Mouse (Mus musculus) liver, embryonic 16.5 days (tissue): ENCODE results near the gene Olfr1223. TPM values are rescaled to one million over a fixed set of nuclear protein-coding genes. Genes with fewer than 3 reads are reported as not detected.
"Not testable (repeated sequence)": the region's sequence is repeated elsewhere in the genome, so short reads cannot be mapped to it uniquely, and the experiment has no call there.

Experiments used
- ATAC-seq: fragments of 200-750 bp; cut with Nextera tagmentation; 2 replicates; pipeline ENCODE4 v1.8.0; 2017; ENCODE audit warnings: low read depth, mild to moderate bottlenecking, moderate number of reproducible peaks, moderate library complexity
- H3K27ac ChIP-seq: fragments of 300-500 bp; sonication (generic); 2 replicates; pipeline ENCODE4 v1.5.1; 2014; ENCODE audit warnings: mild to moderate bottlenecking, low read length
- H3K27me3 ChIP-seq: fragments of 300-500 bp; sonication (generic); 2 replicates; pipeline ENCODE4 v1.6.1; 2014; ENCODE audit warnings: low read depth, low read length, mixed read lengths; ENCODE audit not compliant: control insufficient read depth, insufficient read depth
- H3K36me3 ChIP-seq: fragments of 300-500 bp; sonication (generic); 2 replicates; pipeline ENCODE4 v1.6.1; 2014; ENCODE audit warnings: mild to moderate bottlenecking; ENCODE audit not compliant: control insufficient read depth, insufficient read depth
- H3K4me1 ChIP-seq: fragments of 300-500 bp; sonication (generic); 2 replicates; pipeline ENCODE4 v1.6.1; 2014; ENCODE audit warnings: low read depth, low read length, mixed read lengths; ENCODE audit not compliant: control insufficient read depth
- H3K4me2 ChIP-seq: fragments of 300-500 bp; sonication (generic); 2 replicates; pipeline ENCODE4 v1.6.1; 2014; ENCODE audit warnings: low read depth, low read length, mixed read lengths
- H3K4me3 ChIP-seq: fragments of 300-500 bp; sonication (generic); 2 replicates; pipeline ENCODE4 v1.5.1; 2014; ENCODE audit warnings: low read depth, mild to moderate bottlenecking, low read length
- H3K9ac ChIP-seq: fragments of 300-500 bp; sonication (generic); 2 replicates; pipeline ENCODE4 v1.6.1; 2014; ENCODE audit warnings: low read depth, low read length
- H3K9me3 ChIP-seq: fragments of 300-500 bp; sonication (generic); replicated peaks from 2 replicates; pipeline ENCODE4 v1.6.1; 2016; ENCODE audit warnings: low read length; ENCODE audit not compliant: control insufficient read depth
- WGBS: fragments of 180-500 bp; shearing (Covaris S2); extraction: QIAGEN DNeasy Blood & Tissue Kit; methylation state at CpG from one replicate; pipeline ENCODE4 v1.1.7; 2014; ENCODE audit not compliant: insufficient replicate concordance; 5-methylcytosine and 5-hydroxymethylcytosine counted together
- polyA plus RNA-seq: library from polyadenylated mRNA; unstranded; fragments of >200 nt; fragmentation: Nextera tagmentation; extraction: Ambion mirVana; gene quantifications from 2 replicates; pipeline ENCODE4 v1.2.1, GENCODE M21; 2015

Olfr1223 gene
- not detected in 2 replicates for polyA plus RNA-seq

GRCm38 (mm10) chr2:89151460-89151859 is at the start of gene Olfr1223:
Gene Olfr1223 (minus strand): TSS chr2:89151560.
- H3K9ac ChIP-seq = no peak within 1 kb of the TSS
- no peaks in the 10 kb centered on the region for H3K36me3 ChIP-seq
- no peak within 1 kb of the TSS for H3K4me2 ChIP-seq
- 38% methylated on average over 1 of the region's 1 CpGs for WGBS
- H3K27ac ChIP-seq = no peak within 1 kb of the TSS
- ATAC-seq = no peak
- H3K4me1 ChIP-seq = no peaks in the 10 kb centered on the region
- no peaks in the 10 kb centered on the region for H3K9me3 ChIP-seq
- no peaks in the 10 kb centered on the region for H3K27me3 ChIP-seq
- no peak within 1 kb of the TSS for H3K4me3 ChIP-seq

GRCm38 (mm10) chr2:89199948-89200347 is 48.6 kb upstream of the Olfr1223 start, which contains the start of gene Olfr1226:
Gene Olfr1226 (minus strand): TSS chr2:89200048.
- no peak within 1 kb of the TSS for H3K9ac ChIP-seq
- ATAC-seq = no peak
- no peak within 1 kb of the TSS for H3K4me2 ChIP-seq
- no peaks in the 10 kb centered on the region for H3K27me3 ChIP-seq
- no peak within 1 kb of the TSS for H3K4me3 ChIP-seq
- 42% methylated on average over 2 of the region's 2 CpGs for WGBS
- no peaks in the 10 kb centered on the region for H3K4me1 ChIP-seq
- H3K27ac ChIP-seq = no peak within 1 kb of the TSS
- no peaks in the 10 kb centered on the region for H3K9me3 ChIP-seq
- H3K36me3 ChIP-seq = no peaks in the 10 kb centered on the region

GRCm38 (mm10) chr2:89196325-89196982 is 45.1 kb upstream of the Olfr1223 start:
- Histone ChIP-seq H3K9ac (no peak overlapping the region), H3K27ac (no peak overlapping the region), H3K36me3 (no peaks in the 10 kb centered on the region), H3K27me3 (no peaks in the 10 kb centered on the region), H3K4me2 (no peak overlapping the region), H3K9me3 (no peaks in the 10 kb centered on the region), H3K4me3 (no peak overlapping the region), H3K4me1 (no peaks in the 10 kb centered on the region)
- 26% methylated on average over 3 of the region's 3 CpGs for WGBS
- ATAC-seq = no peak

- H3K27me3 ChIP-seq = no peaks in the 10 kb centered on the region
- no peak within 1 kb of the TSS for H3K4me3 ChIP-seq
- ATAC-seq = no peak
- no peaks in the 10 kb centered on the region for H3K9me3 ChIP-seq
- no peak within 1 kb of the TSS for H3K9ac ChIP-seq
- no peak within 1 kb of the TSS for H3K4me2 ChIP-seq
- no peak within 1 kb of the TSS for H3K27ac ChIP-seq
- H3K36me3 ChIP-seq = no peaks in the 10 kb centered on the region
- no peaks in the 10 kb centered on the region for H3K4me1 ChIP-seq
- 50% methylated on average over 1 of the region's 1 CpGs for WGBS
Measured at GRCm38 (mm10) chr2:89174569-89174968, 23.2 kb upstream of the Olfr1223 start, which contains the start of gene Olfr1225. Gene Olfr1225 (minus strand): TSS chr2:89174669.

- not testable (repeated sequence) for H3K27me3 ChIP-seq, H3K4me2 ChIP-seq, H3K9ac ChIP-seq, H3K4me1 ChIP-seq, H3K36me3 ChIP-seq, H3K27ac ChIP-seq, H3K4me3 ChIP-seq, ATAC-seq, H3K9me3 ChIP-seq
- 62% methylated on average over 4 of the region's 4 CpGs for WGBS
Measured at GRCm38 (mm10) chr2:89164711-89165110, 13.4 kb upstream of the Olfr1223 start.

GRCm38 (mm10) chr2:89163991-89164390 is 12.6 kb upstream of the Olfr1223 start, which contains the start of gene Olfr1224-ps1:
Gene Olfr1224-ps1 (minus strand): TSS chr2:89164091.
- not testable (repeated sequence) for H3K4me2 ChIP-seq, H3K27ac ChIP-seq, H3K4me3 ChIP-seq, H3K9ac ChIP-seq, H3K4me1 ChIP-seq, H3K36me3 ChIP-seq, H3K9me3 ChIP-seq, ATAC-seq, H3K27me3 ChIP-seq
- WGBS = 78% methylated on average over 8 of the region's 8 CpGs

- Histone ChIP-seq H3K4me1 (no peaks in the 10 kb centered on the region), H3K27ac (no peak within 1 kb of the TSS), H3K4me2 (no peak within 1 kb of the TSS), H3K4me3 (no peak within 1 kb of the TSS), H3K9ac (no peak within 1 kb of the TSS), H3K9me3 (no peaks in the 10 kb centered on the region), H3K27me3 (no peaks in the 10 kb centered on the region), H3K36me3 (no peaks in the 10 kb centered on the region)
- 34% methylated on average over 3 of the region's 3 CpGs for WGBS
- no peak for ATAC-seq
Measured at GRCm38 (mm10) chr2:89132954-89133353, 18.4 kb downstream of the Olfr1223 start, which contains the start of gene Olfr1222. Gene Olfr1222 (minus strand): TSS chr2:89133054.

GRCm38 (mm10) chr2:89117183-89117582 is 34.2 kb downstream of the Olfr1223 start, which contains the start of gene Olfr1221:
Gene Olfr1221 (minus strand): TSS chr2:89117283.
- H3K4me3 ChIP-seq = no peak within 1 kb of the TSS
- H3K36me3 ChIP-seq = no peaks in the 10 kb centered on the region
- H3K4me2 ChIP-seq = no peak within 1 kb of the TSS

GRCm38 (mm10) chr2:89106735-89107134 is 44.6 kb downstream of the Olfr1223 start, which contains the start of gene Olfr1220:
Gene Olfr1220 (minus strand): TSS chr2:89106835.
- no peaks in the 10 kb centered on the region for H3K27me3 ChIP-seq
- no peak for ATAC-seq
- no peak within 1 kb of the TSS for H3K4me2 ChIP-seq
- H3K4me3 ChIP-seq = no peak within 1 kb of the TSS
- no peak within 1 kb of the TSS for H3K9ac ChIP-seq
- no peaks in the 10 kb centered on the region for H3K36me3 ChIP-seq
- 58% methylated on average over 3 of the region's 3 CpGs for WGBS
- no peak within 1 kb of the TSS for H3K27ac ChIP-seq
- no peaks in the 10 kb centered on the region for H3K4me1 ChIP-seq
- no peaks in the 10 kb centered on the region for H3K9me3 ChIP-seq

More at GRCm38 (mm10) chr2:89117183-89117582, 34.2 kb downstream of the Olfr1223 start, which contains the start of gene Olfr1221:
- WGBS = 29% methylated on average over 2 of the region's 2 CpGs
- Histone ChIP-seq H3K9me3 (no peaks in the 10 kb centered on the region), H3K27ac (no peak within 1 kb of the TSS), H3K9ac (no peak within 1 kb of the TSS), H3K4me1 (no peaks in the 10 kb centered on the region), H3K27me3 (no peaks in the 10 kb centered on the region)
- ATAC-seq = no peak
